Mouse (Mus musculus): ENCODE results near the gene Slc12a1.
A peak's percentile ranks its signal among the peaks of the same experiment; 100 is the strongest.

Slc12a1 gene

GRCm38 (mm10) chr2:125259230-125260120 is 107.2 kb downstream of the Slc12a1 start:
- peak; percentile 34 for DNase-seq

- no peak for DNase-seq
These were observed 108.0 kb downstream of the Slc12a1 start for GRCm38 (mm10) chr2:125260326-125260725.

- DNase-seq = no peak
These were observed 110.8 kb downstream of the Slc12a1 start for GRCm38 (mm10) chr2:125263056-125263455.

- no peak for DNase-seq
These were observed 111.4 kb downstream of the Slc12a1 start for GRCm38 (mm10) chr2:125263753-125264152.

DNA sequence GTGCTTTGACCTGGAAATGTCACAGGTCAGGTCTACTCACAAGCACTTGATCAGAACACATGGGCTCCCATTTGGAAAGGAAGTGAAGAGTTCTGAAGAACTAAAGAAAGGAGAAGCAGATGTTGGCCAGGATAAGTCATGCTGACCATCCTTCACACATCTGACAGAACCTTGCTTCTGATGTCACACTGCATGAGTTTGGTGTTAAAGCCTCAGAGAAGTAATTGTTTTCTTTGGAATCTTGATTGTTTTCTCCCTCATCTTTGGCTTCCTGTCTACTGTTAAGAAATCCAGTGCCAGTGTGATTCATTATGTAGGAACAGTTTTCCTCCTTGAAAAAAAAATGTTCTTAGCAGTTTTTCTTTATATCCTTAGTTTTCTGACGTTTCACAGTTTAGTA is 116.6 kb downstream of the Slc12a1 start:
- no peak for DNase-seq

GRCm38 (mm10) chr2:125275617-125276016 is 123.3 kb downstream of the Slc12a1 start:
- DNase-seq = no peak

GRCm38 (mm10) chr2:125276692-125277091 is 124.4 kb downstream of the Slc12a1 start:
- DNase-seq = no peak

DNA sequence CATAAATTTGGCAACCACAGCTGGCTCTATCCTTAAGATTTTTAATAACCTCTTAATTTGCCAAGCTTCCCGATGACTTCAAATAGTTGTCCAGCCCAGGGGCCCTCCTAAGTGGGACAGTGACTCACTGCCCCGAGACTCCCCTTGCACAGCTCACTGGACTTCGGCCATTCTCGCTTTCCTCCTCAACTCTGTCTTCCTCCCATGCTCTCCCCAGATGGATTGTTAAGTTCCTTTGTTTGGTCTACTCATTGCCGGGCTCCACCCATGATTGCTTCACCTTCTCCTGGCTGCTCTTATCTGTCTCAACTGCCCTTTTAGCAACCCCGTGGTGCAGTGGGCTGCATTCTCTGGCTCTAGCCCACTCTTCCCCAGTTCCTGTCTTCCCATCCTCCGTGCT is 126.2 kb downstream of the Slc12a1 start:
- no peak for DNase-seq
